In genomic region chrX:75514179-75514972, GRCm38 (mm10) we compare ENCODE assay signal across 7 mouse cellular contexts. TPM values are rescaled to one million over a fixed set of nuclear protein-coding genes. Genes with fewer than 3 reads are reported as not detected.
DNase-seq lines count a peak whose midpoint lies in the region; ATAC-seq and TF ChIP-seq lines count a peak whose summit lies in the region.

Gene Vbp1 (plus strand): TSS chrX:75514299.

- ATAC-seq in intestine, postnatal 0 days = peak; percentile 99
- ATAC-seq in midbrain, embryonic 12.5 days (ENCODE audit: low FRiP score, low read depth) = peak; percentile 99

- no peaks in the 10 kb centered on the region for H3K4me1 ChIP-seq in embryonic facial prominence, embryonic 10.5 days
- H3K4me1 ChIP-seq in intestine, postnatal 0 days (replicated peaks; ENCODE audit: control insufficient read depth, insufficient read depth, low read length) = no peaks in the 10 kb centered on the region
- no peaks in the 10 kb centered on the region for H3K4me1 ChIP-seq in midbrain, embryonic 12.5 days
- H3K4me1 ChIP-seq in small intestine, adult 2 months (ENCODE audit: control insufficient read depth, insufficient read depth, insufficient read length, low read length) = no peaks in the 10 kb centered on the region

- WGBS in embryonic facial prominence, embryonic 10.5 days = 13% methylated on average over 37 of the region's 37 CpGs
- 13% methylated on average over 37 of the region's 37 CpGs for WGBS in intestine, postnatal 0 days
- 17% methylated on average over 37 of the region's 37 CpGs for WGBS in midbrain, embryonic 12.5 days
- WGBS in small intestine, adult 2 months = 8% methylated on average over 37 of the region's 37 CpGs

- H3K36me3 ChIP-seq in embryonic facial prominence, embryonic 10.5 days (replicated peaks) = peaks cover 4% of the 10 kb centered on the region
- no peaks in the 10 kb centered on the region for H3K36me3 ChIP-seq in intestine, postnatal 0 days (ENCODE audit: control insufficient read depth, insufficient read depth)
- no peaks in the 10 kb centered on the region for H3K36me3 ChIP-seq in midbrain, embryonic 12.5 days
- H3K36me3 ChIP-seq in small intestine, adult 2 months (ENCODE audit: control insufficient read depth, insufficient read depth, low read length) = 0 out of 2 replicates have a peak, but pooled peaks cover 1% of the 10 kb centered on the region

- TF ChIP-seq POLR2A in small intestine, adult 2 months (IDR thresholded peaks at IDR 0.05; ENCODE audit: low read depth, low read length) = peak; percentile 55; the same call in 1 of the 2 replicates

- peak; percentile 29; the same call in 1 of the 2 replicates for TF ChIP-seq CTCF in intestine, postnatal 0 days (IDR thresholded peaks at IDR 0.05; ENCODE audit: low read depth)
- no peak for TF ChIP-seq CTCF in small intestine, adult 2 months (IDR thresholded peaks at IDR 0.05; ENCODE audit: extremely low read depth, insufficient read length, insufficient replicate concordance, low read depth, low read length)

- H3K9ac ChIP-seq in intestine, postnatal 0 days (ENCODE audit: low read depth, low read length) = peak within 1 kb of the TSS; percentile 51
- peak within 1 kb of the TSS; percentile 64 for H3K9ac ChIP-seq in midbrain, embryonic 12.5 days (replicated peaks)

- peak; percentile 83 for DNase-seq in adrenal gland, postnatal 10 days
- peak; percentile 83 for DNase-seq in embryonic facial prominence, embryonic 10.5 days (ENCODE audit: low spot score)
- DNase-seq in gonadal fat pad, adult 2 months (ENCODE audit: low read depth) = peak; percentile 28
- peak; percentile 85 for DNase-seq in left cerebral cortex, postnatal 4 days

- H3K9me3 ChIP-seq in embryonic facial prominence, embryonic 10.5 days = no peaks in the 10 kb centered on the region
- H3K9me3 ChIP-seq in intestine, postnatal 0 days (ENCODE audit: control insufficient read depth) = no peaks in the 10 kb centered on the region
- no peaks in the 10 kb centered on the region for H3K9me3 ChIP-seq in midbrain, embryonic 12.5 days

- peak within 1 kb of the TSS; percentile 88 for H3K27ac ChIP-seq in embryonic facial prominence, embryonic 10.5 days (replicated peaks)
- H3K27ac ChIP-seq in intestine, postnatal 0 days (ENCODE audit: low read depth, low read length) = peak within 1 kb of the TSS; percentile 79
- peak within 1 kb of the TSS; percentile 91 for H3K27ac ChIP-seq in midbrain, embryonic 12.5 days (replicated peaks)
- H3K27ac ChIP-seq in small intestine, adult 2 months (ENCODE audit: insufficient read depth, low read depth, low read length) = peak within 1 kb of the TSS; percentile 82

- peak within 1 kb of the TSS; percentile 60 for H3K4me2 ChIP-seq in intestine, postnatal 0 days (replicated peaks; ENCODE audit: low read depth)
- H3K4me2 ChIP-seq in midbrain, embryonic 12.5 days (replicated peaks) = peak within 1 kb of the TSS; percentile 38

- intact Hi-C loops in left cerebral cortex, postnatal 4 days (cut with DNase I) = no loop called here

- H3K4me3 ChIP-seq in embryonic facial prominence, embryonic 10.5 days = peak within 1 kb of the TSS; percentile 64
- peak within 1 kb of the TSS; percentile 56 for H3K4me3 ChIP-seq in intestine, postnatal 0 days (ENCODE audit: low read depth, low read length)
- H3K4me3 ChIP-seq in midbrain, embryonic 12.5 days = peak within 1 kb of the TSS; percentile 57
- H3K4me3 ChIP-seq in small intestine, adult 2 months (ENCODE audit: low read depth, low read length) = peak within 1 kb of the TSS; percentile 88

- H3K27me3 ChIP-seq in embryonic facial prominence, embryonic 10.5 days (replicated peaks; ENCODE audit: low read depth, poor library complexity, severe bottlenecking) = no peaks in the 10 kb centered on the region
- H3K27me3 ChIP-seq in intestine, postnatal 0 days (replicated peaks; ENCODE audit: control insufficient read depth, insufficient read depth, low read length) = no peaks in the 10 kb centered on the region
- H3K27me3 ChIP-seq in midbrain, embryonic 12.5 days = no peaks in the 10 kb centered on the region
- H3K27me3 ChIP-seq in small intestine, adult 2 months (ENCODE audit: control insufficient read depth, insufficient read depth, low read length) = no peaks in the 10 kb centered on the region

RNA-seq across cellular contexts. Expression of gene Vbp1, which starts in this region (rescaled TPM):
- 10 to 100 TPM; 41.0 to 47.3 TPM for total RNA-seq in adrenal gland, postnatal 10 days (2021)
- 180 and 184 TPM in 2 replicates for polyA plus RNA-seq in embryonic facial prominence, embryonic 10.5 days (2016; fragmentation: Nextera tagmentation; extraction: Ambion mirVana)
- 4.7 and 6.5 TPM in 2 replicates for polyA plus RNA-seq in gonadal fat pad, adult 2 months (2012; rRNA removed)
- 89.2 and 90.0 TPM in 2 replicates for polyA plus RNA-seq in intestine, postnatal 0 days (2015; fragmentation: Nextera tagmentation; extraction: Ambion mirVana)
- 10 to 100 TPM; 91.5 to 93.0 TPM for total RNA-seq in left cerebral cortex, postnatal 4 days (2021)
- polyA plus RNA-seq in midbrain, embryonic 12.5 days (2016; fragmentation: Nextera tagmentation; extraction: Ambion mirVana) = 249 and 258 TPM in 2 replicates
- 0.17 and 0.43 TPM in 2 replicates for polyA plus RNA-seq in small intestine, adult 2 months (2012; rRNA removed)

Comparison
In these comparisons a context has a peak if more than half of its experiments do, and no peak if none do; other contexts are left out.
1. Peak in every context shown above with its lines: DNase-seq, ATAC-seq, H3K4me3 ChIP-seq and H3K27ac ChIP-seq.
2. RNA of gene Vbp1 (polyA plus RNA-seq): 249 to 258 TPM in midbrain, embryonic 12.5 days, 180 to 184 TPM in embryonic facial prominence, embryonic 10.5 days and 89.2 to 90.0 TPM in intestine, postnatal 0 days; 4.7 to 6.5 TPM in gonadal fat pad, adult 2 months and 0.17 to 0.43 TPM in small intestine, adult 2 months; every median in the first group is over 10 times any median in the second.
3. DNase-seq: peak in every context shown above with its lines; median percentile 85 in left cerebral cortex, postnatal 4 days; 83 in adrenal gland, postnatal 10 days; 83 in embryonic facial prominence, embryonic 10.5 days; 28 in gonadal fat pad, adult 2 months.